Mouse (Mus musculus) cerebellum, adult 11-12 months (tissue): ENCODE results near the gene Vav2.

Experiments used
- DNase-seq: peaks from one replicate; pipeline ENCODE4 v3.0.0; 2022

The Vav2 gene

GRCm38 (mm10) chr2:27358461-27358860 is 68.4 kb downstream of the Vav2 start:
- DNase-seq, result no peak

DNA sequence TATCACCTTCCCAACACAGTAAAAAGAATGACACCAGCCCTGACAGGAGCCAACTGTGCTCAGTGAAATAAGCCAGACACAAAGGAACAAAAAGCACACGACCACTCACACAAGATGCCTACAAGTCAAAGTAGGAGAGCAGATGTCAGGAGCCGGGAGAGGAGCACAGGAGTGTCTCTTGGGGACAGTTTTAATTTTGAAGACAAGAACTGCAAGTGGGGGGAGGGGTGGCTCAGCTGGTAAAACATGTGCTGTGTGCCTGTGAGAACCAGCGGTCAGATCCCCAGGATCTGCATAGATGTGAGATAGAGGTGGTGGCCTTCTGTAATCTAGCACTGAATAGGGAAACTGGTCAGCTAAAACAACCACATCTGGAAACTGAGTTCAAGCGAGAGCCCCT is 71.1 kb downstream of the Vav2 start:
- DNase-seq, result no peak

DNA sequence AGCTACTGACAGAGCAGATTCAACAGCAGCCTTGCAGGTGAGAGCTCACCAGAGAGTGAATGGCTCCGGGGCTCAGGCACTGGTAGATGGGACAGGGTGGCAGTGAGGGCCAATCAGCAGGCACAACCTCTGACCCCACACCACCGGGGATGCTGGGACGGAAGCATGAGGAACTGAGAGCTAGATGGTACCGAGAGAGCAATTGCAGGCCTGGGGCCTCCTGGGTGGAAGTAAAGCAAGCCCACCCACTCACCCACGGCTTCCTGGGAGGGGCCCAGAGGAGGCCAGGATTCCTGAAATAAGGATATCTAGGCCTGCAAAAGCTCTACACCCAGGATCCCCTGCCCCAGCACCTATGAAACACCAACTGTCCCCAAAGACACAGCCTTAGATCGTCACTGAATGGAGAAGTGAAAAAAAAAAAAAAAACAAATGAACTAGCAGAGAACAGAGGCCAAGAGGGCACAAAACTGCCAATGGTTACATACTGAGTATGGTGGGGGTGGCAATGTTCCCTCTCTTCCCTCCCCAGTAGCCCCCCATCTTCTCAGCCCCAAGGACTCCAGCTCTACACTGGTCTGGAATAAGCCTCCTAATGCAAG is 72.1 kb downstream of the Vav2 start:
- no peak for DNase-seq

DNA sequence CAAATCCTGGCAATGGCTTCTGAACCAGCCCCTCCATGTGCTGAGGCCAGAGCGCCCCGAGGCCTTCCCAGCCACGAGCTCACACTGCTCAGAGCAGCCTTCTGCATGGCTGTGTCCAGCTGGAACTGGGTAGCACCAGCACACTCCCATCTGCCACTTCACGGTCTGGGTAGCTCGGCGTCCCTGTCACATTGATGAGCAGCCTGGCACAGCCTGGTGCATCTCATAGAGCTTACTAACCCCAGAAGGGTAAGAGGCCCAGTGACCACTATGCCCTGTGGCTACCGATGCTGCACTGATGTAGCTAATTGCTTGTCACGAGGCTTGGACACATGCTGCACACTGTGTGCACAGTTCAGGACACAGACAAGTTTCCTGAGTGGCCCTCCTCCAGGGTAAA is 74.1 kb downstream of the Vav2 start:
- DNase-seq, result peak; percentile 14

DNA sequence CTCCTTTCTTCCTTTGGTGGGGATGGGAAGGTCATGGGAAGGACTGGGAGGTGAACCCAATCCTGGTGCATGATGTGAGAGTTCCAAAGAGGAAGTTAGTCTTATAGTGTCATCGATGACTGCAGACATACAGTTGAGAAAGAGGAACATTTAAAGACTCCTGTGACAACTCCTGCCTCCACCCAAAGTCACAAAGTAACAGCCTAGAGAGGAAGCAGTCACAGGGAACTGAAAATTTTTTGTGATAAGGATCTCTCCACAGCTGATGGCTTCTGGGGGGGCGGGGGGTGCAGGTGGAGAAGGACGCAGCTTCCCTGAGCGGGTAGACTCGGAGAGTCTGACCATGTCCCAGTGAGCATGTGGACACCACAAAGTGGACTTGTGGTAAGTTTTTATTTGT is 76.5 kb downstream of the Vav2 start:
- no peak for DNase-seq

GRCm38 (mm10) chr2:27343984-27344453 is 82.8 kb downstream of the Vav2 start:
- DNase-seq, result no peak

- no peak for DNase-seq
Measured at GRCm38 (mm10) chr2:27340682-27341081, 86.2 kb downstream of the Vav2 start.

GRCm38 (mm10) chr2:27339051-27339450 is 87.8 kb downstream of the Vav2 start:
- no peak for DNase-seq

DNA sequence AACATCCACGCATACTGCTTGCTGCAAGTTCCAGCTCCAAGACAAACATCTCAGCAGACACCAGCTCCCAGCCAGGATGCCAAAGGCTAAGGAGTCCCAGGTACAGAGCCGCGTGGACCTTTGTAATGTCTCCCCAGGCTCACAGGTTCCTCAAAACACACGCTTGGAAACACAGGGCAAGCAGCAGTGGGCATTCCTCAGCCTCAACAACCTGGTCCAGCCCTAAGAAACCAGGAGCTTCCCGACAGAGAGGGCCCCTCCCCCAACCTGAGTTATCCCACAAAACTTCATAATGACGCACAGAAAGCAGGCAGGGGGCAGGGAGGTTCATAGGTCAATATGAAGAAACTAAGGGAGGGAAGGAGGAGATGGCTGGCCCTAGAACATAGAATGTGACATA is 89.6 kb downstream of the Vav2 start:
- no peak for DNase-seq

GRCm38 (mm10) chr2:27336600-27336999 is 90.2 kb downstream of the Vav2 start:
- DNase-seq, result no peak

GRCm38 (mm10) chr2:27334816-27335215 is 92.0 kb downstream of the Vav2 start:
- DNase-seq, result no peak

DNA sequence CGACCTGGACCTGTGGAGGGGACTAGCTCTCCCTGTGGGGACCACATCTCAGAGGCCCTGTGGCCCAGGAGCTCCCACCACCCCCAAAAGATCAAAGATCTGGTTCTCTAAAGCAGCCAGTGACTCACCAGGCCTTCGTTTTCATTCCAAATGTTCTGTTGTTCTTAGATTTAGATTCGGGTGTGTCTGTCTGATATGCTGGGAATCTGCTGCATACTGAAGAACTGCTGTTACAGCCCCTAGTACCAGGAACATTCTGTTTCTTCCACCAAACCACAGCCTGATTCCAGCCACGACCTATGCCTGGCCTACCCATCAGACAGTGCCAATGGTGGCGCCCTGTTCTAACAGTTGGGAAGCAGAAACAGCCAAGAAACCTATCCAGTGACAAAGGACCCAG is 95.3 kb downstream of the Vav2 start:
- no peak for DNase-seq

DNA sequence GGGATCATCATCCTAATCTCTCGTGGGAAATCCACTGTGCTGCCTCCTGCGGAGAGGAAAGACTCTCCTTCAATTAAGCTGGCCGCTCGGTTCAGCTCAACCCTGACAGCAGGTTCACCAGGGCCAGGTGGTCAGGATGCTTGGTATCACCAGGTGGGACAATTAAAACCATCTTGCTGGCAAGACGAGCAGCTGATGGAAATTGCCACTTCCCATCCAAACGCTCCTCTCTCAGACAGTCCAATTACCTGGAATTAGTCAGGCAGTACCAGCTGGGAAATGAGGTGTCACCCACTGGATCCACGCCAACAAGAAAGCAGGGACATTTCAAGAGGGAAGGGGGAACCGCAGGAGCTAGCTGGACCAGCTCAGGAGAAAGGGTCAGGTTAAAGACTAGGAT is 96.4 kb downstream of the Vav2 start:
- peak; percentile 79 for DNase-seq

GRCm38 (mm10) chr2:27329386-27330060 is 97.3 kb downstream of the Vav2 start:
- no peak for DNase-seq

- no peak for DNase-seq
Measured at GRCm38 (mm10) chr2:27328613-27329041, 98.2 kb downstream of the Vav2 start.

- no peak for DNase-seq
Measured at GRCm38 (mm10) chr2:27327886-27328285, 98.9 kb downstream of the Vav2 start.

- no peak for DNase-seq
Measured at GRCm38 (mm10) chr2:27327076-27327475, 99.8 kb downstream of the Vav2 start.

DNA sequence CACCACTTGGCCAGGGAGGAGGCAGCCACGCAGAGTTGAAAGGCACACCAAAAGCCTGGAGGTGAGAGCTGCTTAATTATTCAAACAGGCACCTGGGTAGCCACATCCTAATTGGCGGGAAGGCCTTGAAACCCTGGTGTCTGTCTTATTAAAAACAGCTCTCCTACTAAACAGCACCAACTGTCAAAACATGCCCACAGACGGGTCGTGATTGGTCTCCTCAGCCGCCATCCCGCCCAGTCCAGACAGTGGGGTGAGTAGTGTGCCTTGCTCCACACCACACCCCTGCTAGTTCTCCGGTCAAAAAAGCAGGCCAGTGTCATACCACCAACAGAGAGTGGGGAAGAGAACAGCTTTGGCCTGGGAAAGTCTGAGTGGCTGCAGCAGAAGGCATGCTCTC is 100.5 kb downstream of the Vav2 start:
- DNase-seq, result no peak

- no peak for DNase-seq
Measured at GRCm38 (mm10) chr2:27324690-27325089, 102.1 kb downstream of the Vav2 start.

DNA sequence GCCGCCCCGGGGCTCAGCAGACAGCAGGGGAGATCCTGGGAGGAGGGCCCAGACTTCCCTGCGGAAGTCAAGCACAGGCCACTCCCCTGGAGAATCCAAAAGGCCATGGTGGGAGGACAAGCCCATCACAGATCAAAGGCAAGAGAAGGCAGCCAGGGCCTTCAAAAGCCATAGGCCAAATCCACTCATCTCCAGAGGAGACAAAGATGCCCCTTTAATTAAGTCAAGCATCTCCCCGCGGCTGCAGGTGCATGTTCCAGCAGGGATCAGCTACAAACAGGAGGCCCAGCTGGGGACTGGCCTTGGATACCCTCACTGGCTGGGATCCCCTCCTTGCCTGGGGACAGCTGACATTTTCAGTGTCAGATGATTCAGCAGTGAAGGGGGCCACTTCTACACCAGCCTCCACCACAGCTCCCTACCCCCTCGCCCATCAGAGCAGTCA is 105.4 kb downstream of the Vav2 start:
- no peak for DNase-seq

DNA sequence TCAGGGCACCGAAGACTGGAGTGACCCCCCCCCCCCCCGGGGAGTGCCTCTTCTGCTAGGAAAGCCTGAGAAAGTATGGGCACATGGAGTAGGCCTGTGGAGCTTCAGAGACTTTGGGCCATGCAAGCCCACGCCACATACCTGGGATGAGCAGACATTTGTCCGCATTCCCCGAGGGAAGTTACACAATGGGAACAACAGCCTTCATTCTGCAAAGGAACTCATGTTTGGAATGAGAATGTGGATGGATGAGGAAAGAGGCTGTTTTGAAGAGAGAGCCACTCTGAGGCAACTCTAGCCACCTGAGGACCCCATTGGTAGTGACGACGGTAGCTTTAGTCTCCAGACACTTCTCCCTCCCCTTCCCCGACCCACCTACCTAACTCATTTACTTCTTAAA is 106.0 kb downstream of the Vav2 start:
- no peak for DNase-seq

DNA sequence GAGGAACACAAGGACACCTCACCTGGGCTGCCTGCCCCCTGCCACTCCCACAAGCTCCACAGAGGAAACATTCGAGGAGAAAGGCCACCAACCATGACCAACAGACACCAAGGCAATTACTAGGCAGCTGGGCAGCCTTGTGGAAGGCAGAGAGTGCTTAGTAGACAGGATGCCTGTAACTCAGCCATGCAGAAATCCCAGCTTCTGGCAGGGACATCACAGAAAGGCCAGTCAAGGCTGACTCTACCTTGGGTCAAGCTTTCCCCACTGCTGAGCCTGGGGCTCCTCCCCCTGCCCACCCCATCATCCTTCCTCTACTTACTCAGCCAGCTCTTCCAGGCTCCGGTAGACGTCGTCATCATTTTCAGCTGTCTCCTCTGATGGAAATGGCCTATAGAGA is 108.2 kb downstream of the Vav2 start:
- DNase-seq, result no peak

GRCm38 (mm10) chr2:27318197-27318596 is 108.6 kb downstream of the Vav2 start:
- DNase-seq, result no peak

DNA sequence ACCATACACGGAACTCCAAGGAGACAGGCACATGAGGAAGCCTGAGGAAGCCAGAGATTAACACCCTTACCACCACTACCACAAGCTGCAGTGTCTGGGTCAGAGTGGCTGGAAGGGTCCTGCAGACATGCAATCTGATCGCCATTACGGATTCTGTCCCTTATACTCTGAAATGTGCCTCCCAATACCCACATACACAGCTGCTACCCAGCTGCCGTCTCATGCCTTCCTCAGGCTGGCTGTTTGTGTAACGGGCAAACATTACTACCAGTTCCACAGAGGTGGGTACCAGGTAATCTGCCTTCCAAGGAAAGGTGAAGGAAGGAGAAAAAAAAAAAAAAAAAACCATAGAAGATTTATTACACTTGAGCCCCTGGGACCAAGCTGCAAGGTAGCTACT is 110.7 kb downstream of the Vav2 start:
- DNase-seq, result no peak

DNA sequence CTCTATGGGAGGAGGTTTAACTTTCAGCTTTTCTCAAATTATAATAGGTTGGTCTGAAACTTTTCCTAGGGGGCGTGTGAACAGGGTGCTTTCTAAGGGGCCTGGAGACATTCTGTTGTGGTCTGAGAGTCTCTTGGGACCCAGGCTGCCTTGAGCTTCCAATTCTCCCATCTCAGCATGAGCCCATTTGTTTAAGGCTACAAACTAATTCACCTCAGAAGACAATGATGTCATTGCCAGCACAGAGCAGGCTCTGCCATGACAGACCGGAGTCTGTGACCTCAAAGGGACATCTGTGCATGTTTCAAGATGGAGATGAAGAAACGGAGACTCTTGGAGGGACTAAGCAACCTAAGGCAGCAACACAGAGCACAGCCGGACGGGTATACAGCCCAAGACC is 112.6 kb downstream of the Vav2 start:
- DNase-seq, result no peak
